Mouse (Mus musculus): ENCODE measurements at regions not wholly inside any gene's neighbourhood (a gene's known extent, or its start where the extent isn't known, plus 50 kb on each side); places are given as distances from the start of the nearest gene placed in this dataset.

- intact Hi-C loops (cut with DNase I): no loop called here
- DNase-seq (ENCODE audit: low spot score in 2 of 2): peak in 1 of 2 experiments; percentile 47
These were observed 52.0 kb upstream of the 4933409G03Rik start for GRCm38 (mm10) chr2:68530228-68530627.

GRCm38 (mm10) chr2:68531099-68531498, 51.1 kb upstream of the 4933409G03Rik start:
- DNase-seq (ENCODE audit: low spot score in 2 of 2): peak in 1 of 2 experiments; percentile 10
- intact Hi-C loops (cut with DNase I): no loop called here

Data from left cerebral cortex, postnatal 25 days (tissue).